Mouse (Mus musculus): ENCODE measurements around the gene Qprt. TPM values are rescaled to one million over a fixed set of nuclear protein-coding genes. Genes with fewer than 3 reads are reported as not detected.

Qprt gene
- polyA plus RNA-seq, 1 experiment from 2014 or later: 1.7 TPM

DNA sequence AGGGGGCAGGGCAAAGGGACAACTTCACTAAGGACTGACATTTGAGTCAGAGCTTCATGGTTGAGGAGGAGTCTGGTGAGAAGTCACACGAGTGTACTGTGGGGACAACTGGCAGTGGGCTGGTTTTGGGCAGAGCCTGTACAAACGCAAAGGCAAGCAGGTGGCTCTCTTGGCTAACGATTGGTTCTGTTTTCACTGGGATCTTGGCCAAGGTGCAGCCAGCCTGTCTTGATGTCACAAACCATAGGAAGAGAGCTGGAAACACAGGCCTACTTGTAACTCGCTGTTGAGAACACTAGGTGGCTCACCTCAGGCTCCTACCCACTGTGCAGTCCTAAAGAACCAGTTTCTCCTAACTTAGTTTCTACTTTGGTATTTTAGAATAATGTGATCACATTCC, 7.6 kb upstream of the Qprt start:
- Histone ChIP-seq H3K27me3 (peaks cover 2% of the 10 kb centered on the region; the same call in 1 of the 2 replicates), H3K9ac (replicated peaks) (no peak overlapping the region), H3K4me2 (no peak overlapping the region), H3K36me3 (no peaks in the 10 kb centered on the region), H3K4me1 (replicated peaks) (no peaks in the 10 kb centered on the region), H3K9me3 (0 out of 2 replicates have a peak, but pooled peaks cover 2% of the 10 kb centered on the region), H3K4me3 (replicated peaks) (no peak overlapping the region), H3K27ac (no peak overlapping the region)
- no peak for ATAC-seq (ENCODE audit: insufficient number of reproducible peaks, insufficient read depth, low FRiP score, low TSS enrichment, low read depth)
- WGBS: 22% methylated on average over 4 of the region's 4 CpGs

DNA sequence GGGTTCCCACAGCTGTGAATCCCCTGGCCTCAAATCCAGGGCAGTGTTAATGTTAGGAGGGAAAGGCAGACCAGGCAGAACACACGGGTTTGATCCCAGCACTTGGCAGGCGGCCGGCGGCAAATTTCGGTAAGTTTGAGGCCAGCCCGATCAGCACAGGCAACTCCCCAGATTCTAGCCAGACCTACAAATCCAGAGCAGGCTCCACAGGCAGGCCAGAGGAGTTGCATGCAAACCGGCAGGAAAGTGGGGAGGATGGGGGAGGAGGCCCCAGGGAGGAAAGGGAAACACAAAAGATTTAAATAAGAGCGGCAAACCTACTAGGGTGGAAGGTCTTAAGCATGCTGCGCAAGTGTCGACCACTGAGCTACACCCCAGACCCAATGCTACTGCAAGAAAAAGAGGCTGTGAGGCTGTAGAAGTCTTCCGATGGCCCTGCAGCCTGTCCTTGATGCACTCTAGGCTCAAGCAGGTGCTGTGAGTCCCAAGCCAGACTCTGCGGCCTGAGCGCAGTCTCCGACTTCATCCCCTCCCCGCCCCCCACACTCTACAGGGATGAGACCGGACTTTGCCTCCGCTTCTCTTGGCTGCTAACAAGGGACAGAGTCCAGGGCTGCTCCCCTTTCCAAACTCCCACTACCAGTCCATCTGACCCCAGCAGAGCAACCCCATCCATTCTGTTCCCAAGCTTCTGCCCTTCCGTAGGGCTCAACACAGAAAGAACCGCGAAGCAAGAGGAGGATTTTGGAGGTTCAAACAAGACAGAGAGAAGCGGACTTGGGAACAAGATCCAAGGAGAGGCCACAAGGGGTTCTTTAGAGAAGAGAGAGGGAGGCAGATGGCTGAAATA, 740 bp downstream of the Qprt start:
- WGBS: 10% methylated on average over 21 of the region's 21 CpGs
- Histone ChIP-seq H3K9me3 (0 out of 2 replicates have a peak, but pooled peaks cover 9% of the 10 kb centered on the region), H3K27me3 (peaks cover 44% of the 10 kb centered on the region), H3K9ac (replicated peaks) (no peak overlapping the region), H3K4me1 (replicated peaks) (peaks cover 19% of the 10 kb centered on the region), H3K4me3 (replicated peaks) (0 out of 2 replicates have a peak overlapping the region, but pooled peaks have one; percentile 13), H3K4me2 (peak overlapping the region; percentile 24), H3K36me3 (no peaks in the 10 kb centered on the region), H3K27ac (no peak overlapping the region)
- no peak for ATAC-seq (ENCODE audit: insufficient number of reproducible peaks, insufficient read depth, low FRiP score, low TSS enrichment, low read depth)

DNA sequence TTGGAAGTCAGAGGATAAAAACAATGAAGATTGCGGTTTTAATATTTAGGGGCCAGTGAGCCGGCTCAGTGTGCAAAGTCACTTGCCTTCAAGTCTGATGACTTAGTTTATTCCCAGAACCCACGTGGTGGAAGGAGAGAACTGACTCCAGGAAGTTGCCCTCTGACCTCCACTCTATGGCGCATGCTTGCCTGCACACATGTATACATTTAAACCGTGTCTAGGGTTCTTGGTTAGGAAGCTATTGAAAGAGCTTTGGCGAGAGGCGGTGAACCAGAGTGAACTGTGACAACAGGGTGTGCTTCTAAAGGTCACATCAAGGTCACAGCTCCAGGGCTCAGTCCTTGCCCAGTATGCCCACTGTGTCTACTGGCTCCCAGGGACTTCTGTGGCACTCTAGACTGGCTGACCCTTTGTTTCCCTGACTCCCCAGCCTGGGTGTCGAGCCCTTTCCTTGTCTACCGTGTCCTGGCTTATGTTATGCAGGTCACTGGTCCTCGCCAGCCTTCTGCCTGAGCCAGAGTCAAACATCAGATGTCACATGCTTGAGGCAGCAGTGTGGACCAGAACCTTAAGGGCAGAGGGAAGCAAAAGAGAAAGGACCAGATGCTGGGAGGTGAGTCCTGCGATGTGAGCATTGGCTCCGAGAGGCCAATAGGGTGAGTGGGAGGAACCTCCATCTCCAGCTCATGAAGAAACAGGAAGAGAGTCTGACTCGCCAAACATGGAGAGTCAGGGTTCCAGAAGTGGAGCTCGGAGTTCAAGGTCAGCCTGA, 3.2 kb downstream of the Qprt start:
- Histone ChIP-seq H3K4me1 (replicated peaks) (peaks cover 19% of the 10 kb centered on the region), H3K27ac (no peak overlapping the region), H3K36me3 (no peaks in the 10 kb centered on the region), H3K4me2 (no peak overlapping the region), H3K27me3 (peaks cover 44% of the 10 kb centered on the region), H3K9ac (replicated peaks) (no peak overlapping the region), H3K9me3 (no peaks in the 10 kb centered on the region), H3K4me3 (replicated peaks) (no peak overlapping the region)
- WGBS: 59% methylated on average over 14 of the region's 14 CpGs
- no peak for ATAC-seq (ENCODE audit: insufficient number of reproducible peaks, insufficient read depth, low FRiP score, low TSS enrichment, low read depth)

- Histone ChIP-seq H3K4me2 (no peak overlapping the region), H3K9me3 (no peaks in the 10 kb centered on the region), H3K4me3 (replicated peaks) (no peak overlapping the region), H3K36me3 (no peaks in the 10 kb centered on the region), H3K9ac (replicated peaks) (no peak overlapping the region), H3K4me1 (replicated peaks) (peaks cover 22% of the 10 kb centered on the region), H3K27ac (no peak overlapping the region), H3K27me3 (peaks cover 36% of the 10 kb centered on the region)
- WGBS: 29% methylated on average over 5 of the region's 5 CpGs
- no peak for ATAC-seq (ENCODE audit: insufficient number of reproducible peaks, insufficient read depth, low FRiP score, low TSS enrichment, low read depth)
Observed at GRCm38 (mm10) chr7:127117948-127118347, 4.1 kb downstream of the Qprt start.

- Histone ChIP-seq H3K27ac (no peak overlapping the region), H3K9ac (replicated peaks) (0 out of 2 replicates have a peak overlapping the region, but pooled peaks have one; percentile 31), H3K27me3 (peaks cover 21% of the 10 kb centered on the region), H3K9me3 (no peaks in the 10 kb centered on the region), H3K4me3 (replicated peaks) (no peak overlapping the region), H3K4me2 (no peak overlapping the region), H3K36me3 (no peaks in the 10 kb centered on the region), H3K4me1 (replicated peaks) (peaks cover 24% of the 10 kb centered on the region)
- ATAC-seq (ENCODE audit: insufficient number of reproducible peaks, insufficient read depth, low FRiP score, low TSS enrichment, low read depth): no peak
- WGBS: 61% methylated on average over 11 of the region's 11 CpGs
Observed at GRCm38 (mm10) chr7:127116331-127116935, 5.6 kb downstream of the Qprt start.

GRCm38 (mm10) chr7:127114920-127115319, 7.1 kb downstream of the Qprt start:
- no peak overlapping the region for H3K27ac ChIP-seq
- H3K9me3 ChIP-seq: no peaks in the 10 kb centered on the region
- H3K4me3 ChIP-seq (replicated peaks): no peak overlapping the region
- H3K9ac ChIP-seq (replicated peaks): no peak overlapping the region
- no peak for ATAC-seq (ENCODE audit: insufficient number of reproducible peaks, insufficient read depth, low FRiP score, low TSS enrichment, low read depth)
- no peaks in the 10 kb centered on the region for H3K36me3 ChIP-seq
- WGBS: 83% methylated on average over 11 of the region's 11 CpGs
- H3K4me1 ChIP-seq (replicated peaks): peaks cover 21% of the 10 kb centered on the region
- no peak overlapping the region for H3K4me2 ChIP-seq
- H3K27me3 ChIP-seq: peaks cover 6% of the 10 kb centered on the region

DNA sequence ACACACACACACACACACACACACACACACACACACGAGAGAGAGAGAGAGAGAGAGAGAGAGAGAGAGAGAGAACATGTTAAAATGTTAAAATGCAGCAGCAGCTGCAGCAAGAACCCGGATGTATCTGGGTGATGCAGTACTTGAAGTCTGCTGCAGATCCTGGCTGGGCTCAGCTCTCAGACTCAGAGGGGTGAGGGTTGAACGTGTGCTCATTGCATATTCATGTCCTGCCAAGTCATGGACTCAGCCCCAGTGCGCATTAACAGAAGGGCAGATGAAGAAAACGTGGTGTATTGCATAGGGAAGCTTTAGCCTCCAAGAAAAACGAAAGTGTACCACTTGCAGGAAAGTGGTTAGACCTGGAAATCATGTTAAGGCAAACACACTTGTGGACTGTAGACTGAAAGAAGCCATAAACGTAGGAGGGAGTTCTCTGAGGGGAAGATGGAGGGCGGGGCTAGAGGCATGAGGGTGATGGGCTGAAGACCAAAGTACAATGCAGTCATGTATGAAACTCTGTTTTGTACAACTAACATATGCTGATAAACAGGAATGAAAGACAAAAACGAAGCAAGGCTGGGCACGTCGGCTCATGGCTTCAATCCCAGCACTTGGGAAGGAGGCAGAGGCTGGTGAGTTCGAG, 8.3 kb downstream of the Qprt start:
- no peak overlapping the region for H3K4me2 ChIP-seq
- H3K36me3 ChIP-seq: no peaks in the 10 kb centered on the region
- no peak overlapping the region for H3K9ac ChIP-seq (replicated peaks)
- no peak overlapping the region for H3K4me3 ChIP-seq (replicated peaks)
- ATAC-seq (ENCODE audit: insufficient number of reproducible peaks, insufficient read depth, low FRiP score, low TSS enrichment, low read depth): no peak
- no peaks in the 10 kb centered on the region; the same call in 1 of the 2 replicates for H3K27me3 ChIP-seq
- H3K27ac ChIP-seq: no peak overlapping the region
- WGBS: 53% methylated on average over 12 of the region's 12 CpGs
- peaks cover 21% of the 10 kb centered on the region for H3K4me1 ChIP-seq (replicated peaks)
- no peaks in the 10 kb centered on the region for H3K9me3 ChIP-seq

GRCm38 (mm10) chr7:127112921-127113597, 9.0 kb downstream of the Qprt start:
- Histone ChIP-seq H3K36me3 (no peaks in the 10 kb centered on the region), H3K9me3 (no peaks in the 10 kb centered on the region), H3K4me2 (no peak overlapping the region), H3K9ac (replicated peaks) (no peak overlapping the region), H3K27ac (no peak overlapping the region), H3K4me3 (replicated peaks) (no peak overlapping the region), H3K27me3 (no peaks in the 10 kb centered on the region; the same call in 1 of the 2 replicates), H3K4me1 (replicated peaks) (peaks cover 19% of the 10 kb centered on the region; the same call in 1 of the 2 replicates)
- 38% methylated on average over 9 of the region's 9 CpGs for WGBS
- ATAC-seq (ENCODE audit: insufficient number of reproducible peaks, insufficient read depth, low FRiP score, low TSS enrichment, low read depth): no peak

DNA sequence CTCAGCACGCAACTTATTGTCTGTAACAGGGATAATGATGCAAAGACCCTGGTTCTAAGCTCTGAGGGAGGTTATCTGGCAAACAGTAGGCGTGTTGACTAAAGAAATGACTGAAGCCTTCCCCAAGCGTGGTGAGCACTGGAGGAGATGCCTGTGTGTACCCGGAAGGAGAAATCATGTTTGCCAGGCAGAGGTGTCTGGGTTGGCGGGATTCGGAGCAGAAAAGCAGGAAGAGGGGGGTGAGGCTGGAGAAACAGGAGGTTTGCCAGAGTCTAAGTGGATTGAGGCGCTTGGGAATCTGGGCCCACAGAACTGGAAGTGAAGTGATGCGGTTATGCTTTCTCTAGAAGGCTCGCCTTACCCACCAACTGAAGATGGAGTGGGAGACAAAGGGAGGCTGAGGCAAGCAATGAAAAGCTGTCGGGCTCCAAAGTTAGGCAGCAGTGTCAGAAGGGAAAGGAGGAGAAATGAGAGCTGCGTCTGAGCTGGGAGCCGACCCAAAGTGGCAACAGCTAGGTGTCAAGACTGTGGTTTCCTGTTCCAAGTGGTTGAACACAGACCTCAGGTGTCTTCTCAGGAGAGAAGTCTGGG, 9.7 kb downstream of the Qprt start:
- H3K4me3 ChIP-seq (replicated peaks): no peak overlapping the region
- ATAC-seq (ENCODE audit: insufficient number of reproducible peaks, insufficient read depth, low FRiP score, low TSS enrichment, low read depth): no peak
- H3K36me3 ChIP-seq: no peaks in the 10 kb centered on the region
- 79% methylated on average over 12 of the region's 12 CpGs for WGBS
- H3K9ac ChIP-seq (replicated peaks): no peak overlapping the region
- no peak overlapping the region for H3K4me2 ChIP-seq
- H3K9me3 ChIP-seq: no peaks in the 10 kb centered on the region
- H3K4me1 ChIP-seq (replicated peaks): peaks cover 12% of the 10 kb centered on the region; the same call in 1 of the 2 replicates
- no peak overlapping the region for H3K27ac ChIP-seq
- H3K27me3 ChIP-seq: no peaks in the 10 kb centered on the region; the same call in 1 of the 2 replicates

GRCm38 (mm10) chr7:127111461-127111860, 10.6 kb downstream of the Qprt start:
- no peaks in the 10 kb centered on the region for H3K9me3 ChIP-seq
- H3K36me3 ChIP-seq: no peaks in the 10 kb centered on the region
- no peak overlapping the region for H3K4me2 ChIP-seq
- peaks cover 10% of the 10 kb centered on the region; the same call in 1 of the 2 replicates for H3K4me1 ChIP-seq (replicated peaks)
- no peak overlapping the region for H3K4me3 ChIP-seq (replicated peaks)
- no peak overlapping the region for H3K9ac ChIP-seq (replicated peaks)
- ATAC-seq (ENCODE audit: insufficient number of reproducible peaks, insufficient read depth, low FRiP score, low TSS enrichment, low read depth): no peak
- H3K27me3 ChIP-seq: no peaks in the 10 kb centered on the region; the same call in 1 of the 2 replicates
- no peak overlapping the region for H3K27ac ChIP-seq
- 39% methylated on average over 6 of the region's 6 CpGs for WGBS
